Mouse (Mus musculus): ENCODE data around the gene Kcnj10. TPM values are rescaled to one million over a fixed set of nuclear protein-coding genes. Genes with fewer than 3 reads are reported as not detected.

Kcnj10 gene
- polyA plus RNA-seq, 1 experiment: 0.91 TPM

DNA sequence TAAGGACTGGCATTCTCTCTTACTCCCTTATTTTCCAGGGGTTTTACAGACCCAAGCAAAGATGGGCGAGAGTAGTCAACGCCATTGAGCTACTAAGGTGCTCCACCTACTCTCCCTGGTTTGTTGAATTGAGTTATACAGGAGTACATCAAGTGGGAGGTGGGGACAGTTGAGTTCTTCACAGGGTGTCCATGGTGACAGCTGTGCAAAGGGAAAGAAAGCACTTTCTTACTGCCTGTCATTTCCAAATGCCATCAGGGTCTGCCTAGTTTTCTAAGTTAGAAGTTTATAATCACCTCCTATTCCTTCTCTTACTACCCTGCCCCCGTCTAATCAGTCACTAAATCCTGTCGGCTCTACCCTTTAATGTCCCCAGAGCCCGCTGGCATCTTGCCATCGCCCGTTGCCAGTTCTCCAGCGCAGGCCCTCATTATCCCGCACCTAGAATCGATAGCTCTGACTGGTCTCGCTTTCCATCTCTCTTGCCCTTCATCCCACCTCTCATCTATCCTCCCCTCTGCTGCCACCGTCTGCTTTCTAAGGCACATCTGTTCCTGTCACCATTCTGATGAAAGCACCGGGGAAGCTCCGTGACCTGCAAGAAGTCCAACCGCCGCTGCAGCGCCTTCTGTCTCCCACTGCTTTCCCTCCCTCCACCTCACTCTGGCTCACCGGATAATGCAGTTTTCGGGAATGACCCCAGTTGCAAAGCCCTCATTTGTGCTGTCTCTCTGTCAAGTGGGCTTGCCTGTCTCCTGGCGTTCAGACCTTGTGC, 51.0 kb downstream of the Kcnj10 start:
- Histone ChIP-seq H3K4me3 (ENCODE audit: insufficient read depth, low read length) (no peak overlapping the region), H3K4me1 (ENCODE audit: control insufficient read depth, insufficient read depth, low read length) (peaks cover 4% of the 10 kb centered on the region; the same call in 1 of the 2 replicates), H3K27ac (ENCODE audit: insufficient read depth, low read length) (no peak overlapping the region)
- TF ChIP-seq POLR2A (IDR thresholded peaks at IDR 0.05; ENCODE audit: low read depth, low read length): no peak
- no peak for TF ChIP-seq CTCF (IDR thresholded peaks at IDR 0.05; ENCODE audit: borderline replicate concordance, insufficient read depth, low read length)

DNA sequence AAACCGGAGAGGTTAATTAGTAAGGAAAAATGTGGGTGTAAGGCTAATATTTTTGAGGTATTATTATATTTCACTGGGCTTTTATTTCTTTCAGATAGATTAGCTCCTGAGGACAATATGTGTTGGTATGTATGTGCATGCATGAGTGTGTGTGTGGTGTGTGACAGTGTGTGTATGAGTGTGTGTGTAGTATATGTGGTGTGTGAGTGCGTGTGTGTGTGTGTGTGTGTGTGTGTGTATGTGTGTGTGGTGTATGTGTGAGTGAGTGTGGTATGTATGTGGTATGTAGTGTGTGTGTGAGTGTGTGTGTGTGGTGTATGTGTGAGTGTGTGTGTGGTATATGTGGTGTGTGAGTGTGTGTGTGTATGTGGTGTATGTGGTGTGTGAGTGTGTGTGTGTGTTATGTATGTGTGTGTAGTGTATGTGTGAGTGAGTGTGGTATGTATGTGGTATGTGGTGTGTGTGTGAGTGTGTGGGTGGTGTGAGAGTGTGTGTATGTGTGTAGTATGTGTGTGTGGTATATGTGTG, 51.7 kb downstream of the Kcnj10 start:
- Histone ChIP-seq H3K4me1 (ENCODE audit: control insufficient read depth, insufficient read depth, low read length) (peaks cover 4% of the 10 kb centered on the region; the same call in 1 of the 2 replicates), H3K27ac (ENCODE audit: insufficient read depth, low read length) (no peak overlapping the region), H3K4me3 (ENCODE audit: insufficient read depth, low read length) (no peak overlapping the region)
- TF ChIP-seq CTCF (IDR thresholded peaks at IDR 0.05; ENCODE audit: borderline replicate concordance, insufficient read depth, low read length) (0 out of 2 replicates have a peak, but pooled peaks have one; percentile 1), POLR2A (IDR thresholded peaks at IDR 0.05; ENCODE audit: low read depth, low read length) (peak; percentile 37; the same call in 1 of the 2 replicates)

DNA sequence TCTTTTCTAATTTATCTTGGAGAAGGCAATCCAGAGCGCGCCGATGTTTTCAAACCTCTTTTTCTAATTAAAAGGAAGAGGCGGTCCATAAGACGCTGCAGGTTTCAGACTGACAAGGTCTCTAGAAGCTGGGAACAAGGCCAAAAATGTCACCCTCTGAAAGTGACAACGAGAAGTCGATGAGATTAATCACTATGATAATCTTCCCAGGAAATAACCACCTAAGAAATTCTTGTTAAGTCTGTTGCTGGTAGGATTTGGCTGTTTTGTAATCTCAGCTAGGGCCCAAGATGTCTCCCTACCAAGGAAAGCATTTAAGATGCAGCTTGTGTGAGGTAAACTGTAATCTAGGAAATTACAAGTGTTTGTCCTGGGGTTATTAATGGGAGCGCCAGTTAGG, 52.7 kb downstream of the Kcnj10 start:
- no peak overlapping the region for H3K27ac ChIP-seq (ENCODE audit: insufficient read depth, low read length)
- TF ChIP-seq POLR2A (IDR thresholded peaks at IDR 0.05; ENCODE audit: low read depth, low read length) (no peak), CTCF (IDR thresholded peaks at IDR 0.05; ENCODE audit: borderline replicate concordance, insufficient read depth, low read length) (no peak)
- peaks cover 4% of the 10 kb centered on the region; the same call in 1 of the 2 replicates for H3K4me1 ChIP-seq (ENCODE audit: control insufficient read depth, insufficient read depth, low read length)
- no peak overlapping the region for H3K4me3 ChIP-seq (ENCODE audit: insufficient read depth, low read length)

DNA sequence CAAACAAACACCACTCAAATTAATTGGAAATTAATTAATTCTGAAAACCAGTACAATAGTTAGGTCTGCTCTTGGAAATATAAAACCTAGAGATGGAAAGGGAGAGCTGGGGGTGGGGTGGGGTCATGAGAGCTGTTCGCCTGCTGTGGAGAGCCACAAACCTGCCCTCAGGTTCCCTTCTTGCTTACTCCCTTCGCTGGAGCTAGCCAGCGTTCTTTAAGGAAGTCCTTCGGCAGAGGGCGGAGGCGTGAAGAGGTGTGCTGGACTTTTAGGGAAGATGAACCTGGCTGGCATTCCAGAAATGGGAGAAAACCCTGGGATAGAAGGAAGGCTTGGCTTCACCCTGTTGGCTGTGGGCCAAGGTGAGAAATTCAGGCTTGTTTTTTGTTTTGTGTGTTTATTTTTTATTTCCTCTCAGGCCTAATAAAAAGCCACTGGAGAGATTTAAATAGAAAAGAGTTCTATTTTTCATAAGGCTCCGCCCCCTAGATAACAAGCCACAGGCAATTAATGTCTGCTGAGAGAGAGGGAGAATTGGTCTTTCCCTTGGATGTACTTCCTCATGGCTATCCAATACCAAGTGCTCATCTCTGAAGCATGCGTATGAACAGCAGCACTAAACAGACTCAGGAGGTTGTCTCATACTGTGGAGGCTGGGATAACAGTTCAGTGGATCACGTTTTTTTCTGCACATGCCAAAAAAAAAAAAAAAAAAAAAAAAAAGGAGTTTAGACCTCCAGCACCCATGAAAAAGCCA, 56.2 kb downstream of the Kcnj10 start:
- no peak for TF ChIP-seq POLR2A (IDR thresholded peaks at IDR 0.05; ENCODE audit: low read depth, low read length)
- no peak for TF ChIP-seq CTCF (IDR thresholded peaks at IDR 0.05; ENCODE audit: borderline replicate concordance, insufficient read depth, low read length)
- Histone ChIP-seq H3K27ac (ENCODE audit: insufficient read depth, low read length) (no peak overlapping the region), H3K4me3 (ENCODE audit: insufficient read depth, low read length) (no peak overlapping the region), H3K4me1 (ENCODE audit: control insufficient read depth, insufficient read depth, low read length) (no peaks in the 10 kb centered on the region)

DNA sequence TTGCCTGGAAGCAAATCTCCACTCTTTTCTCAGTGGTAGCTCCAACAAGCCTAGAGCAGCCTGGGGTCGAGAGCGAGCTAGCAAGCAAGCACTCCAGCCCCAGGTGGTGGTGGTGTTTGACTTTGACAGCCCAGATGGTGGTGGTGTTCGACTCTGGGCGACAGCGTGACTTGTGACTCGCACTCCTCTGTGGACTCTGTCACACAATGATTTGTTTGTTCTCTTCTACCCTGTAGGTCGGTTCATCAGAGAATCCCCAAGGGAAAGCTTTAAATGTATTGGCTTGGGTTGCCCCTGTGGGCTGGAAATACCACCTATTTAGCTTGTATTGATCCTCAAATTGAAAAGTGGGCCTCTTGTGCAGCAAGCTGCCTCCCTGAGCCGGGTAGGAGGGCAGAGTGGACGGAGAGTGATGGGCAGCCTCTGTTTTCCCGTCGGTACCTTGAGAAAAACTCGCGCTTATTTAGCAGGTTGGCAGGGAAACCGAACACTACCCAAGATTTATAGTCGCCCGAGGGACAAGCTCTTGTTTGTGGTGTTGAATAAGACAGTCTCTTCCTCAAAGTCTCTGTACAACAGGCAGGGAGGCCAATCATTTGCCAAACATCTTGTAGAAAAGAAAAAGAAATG, 65.2 kb downstream of the Kcnj10 start:
- Histone ChIP-seq H3K27ac (ENCODE audit: insufficient read depth, low read length) (no peak overlapping the region), H3K4me3 (ENCODE audit: insufficient read depth, low read length) (no peak overlapping the region), H3K4me1 (ENCODE audit: control insufficient read depth, insufficient read depth, low read length) (peaks cover 3% of the 10 kb centered on the region; the same call in 1 of the 2 replicates)
- no peak for TF ChIP-seq POLR2A (IDR thresholded peaks at IDR 0.05; ENCODE audit: low read depth, low read length)
- no peak for TF ChIP-seq CTCF (IDR thresholded peaks at IDR 0.05; ENCODE audit: borderline replicate concordance, insufficient read depth, low read length)

DNA sequence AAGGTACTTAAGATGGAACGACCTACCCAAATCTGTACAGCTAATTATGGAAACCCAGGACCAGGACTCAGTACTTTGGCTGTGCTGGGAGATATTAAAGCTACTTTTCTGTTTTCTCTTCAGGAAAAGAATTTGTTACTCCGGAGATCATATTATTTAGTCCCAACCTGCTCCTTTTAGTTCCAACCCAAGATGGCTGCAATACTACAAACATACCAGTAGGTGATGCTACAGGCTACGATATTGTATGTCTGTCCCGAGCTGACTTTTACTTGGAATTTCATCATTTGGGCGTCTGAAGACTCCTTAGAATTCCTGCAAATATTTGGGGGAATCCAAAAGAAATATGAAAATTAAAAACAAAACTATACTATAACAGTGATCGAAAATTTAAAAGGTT, 68.0 kb downstream of the Kcnj10 start:
- TF ChIP-seq POLR2A (IDR thresholded peaks at IDR 0.05; ENCODE audit: low read depth, low read length): no peak
- TF ChIP-seq CTCF (IDR thresholded peaks at IDR 0.05; ENCODE audit: borderline replicate concordance, insufficient read depth, low read length): no peak
- Histone ChIP-seq H3K4me3 (ENCODE audit: insufficient read depth, low read length) (no peak overlapping the region), H3K4me1 (ENCODE audit: control insufficient read depth, insufficient read depth, low read length) (peaks cover 6% of the 10 kb centered on the region; the same call in 1 of the 2 replicates), H3K27ac (ENCODE audit: insufficient read depth, low read length) (peak overlapping the region; percentile 94)

DNA sequence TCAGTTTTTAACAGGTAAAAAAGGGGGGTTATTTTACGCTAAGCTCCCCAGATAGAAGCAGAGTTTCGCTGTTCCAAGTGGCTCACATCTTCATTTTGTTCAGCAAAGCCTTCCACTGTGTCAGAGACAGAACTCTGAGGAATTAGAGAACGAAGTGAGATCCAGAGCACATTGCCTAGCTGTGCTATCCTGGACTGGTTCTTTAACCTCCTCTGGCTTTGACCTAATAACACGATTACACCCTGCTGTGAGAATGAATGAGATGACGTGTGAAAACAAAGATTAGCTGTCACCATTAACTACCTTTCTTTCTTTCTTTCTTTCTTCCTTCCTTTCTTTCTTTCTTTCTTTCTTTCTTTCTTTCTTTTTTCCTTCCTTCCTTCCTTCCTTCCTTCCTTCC, 68.4 kb downstream of the Kcnj10 start:
- Histone ChIP-seq H3K27ac (ENCODE audit: insufficient read depth, low read length) (peak overlapping the region; percentile 94), H3K4me3 (ENCODE audit: insufficient read depth, low read length) (no peak overlapping the region; the same call in 1 of the 2 replicates), H3K4me1 (ENCODE audit: control insufficient read depth, insufficient read depth, low read length) (peaks cover 6% of the 10 kb centered on the region; the same call in 1 of the 2 replicates)
- 0 out of 2 replicates have a peak, but pooled peaks have one; percentile 24 for TF ChIP-seq POLR2A (IDR thresholded peaks at IDR 0.05; ENCODE audit: low read depth, low read length)
- no peak for TF ChIP-seq CTCF (IDR thresholded peaks at IDR 0.05; ENCODE audit: borderline replicate concordance, insufficient read depth, low read length)

DNA sequence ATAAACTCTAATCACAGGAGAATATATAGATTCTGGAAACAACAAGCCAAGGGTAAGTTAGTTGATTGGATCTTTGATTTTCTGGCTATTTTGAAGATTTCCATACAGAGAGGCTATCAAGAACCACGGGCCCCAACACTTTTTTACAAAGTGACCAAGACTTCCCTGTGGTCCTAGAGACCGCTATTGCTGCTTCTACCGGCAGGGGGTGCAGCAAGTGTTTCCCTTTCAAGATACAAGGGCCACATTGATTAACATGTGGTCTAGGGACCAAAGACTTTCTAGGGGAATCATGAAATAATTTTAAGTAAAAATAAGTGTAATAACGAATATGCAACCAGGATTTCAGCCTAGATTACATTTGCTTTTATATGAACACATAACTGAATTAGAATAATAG, 69.8 kb downstream of the Kcnj10 start:
- Histone ChIP-seq H3K27ac (ENCODE audit: insufficient read depth, low read length) (peak overlapping the region; percentile 42; the same call in 1 of the 2 replicates), H3K4me1 (ENCODE audit: control insufficient read depth, insufficient read depth, low read length) (peaks cover 6% of the 10 kb centered on the region; the same call in 1 of the 2 replicates), H3K4me3 (ENCODE audit: insufficient read depth, low read length) (no peak overlapping the region)
- TF ChIP-seq POLR2A (IDR thresholded peaks at IDR 0.05; ENCODE audit: low read depth, low read length) (no peak), CTCF (IDR thresholded peaks at IDR 0.05; ENCODE audit: borderline replicate concordance, insufficient read depth, low read length) (no peak; the same call in 1 of the 2 replicates)

DNA sequence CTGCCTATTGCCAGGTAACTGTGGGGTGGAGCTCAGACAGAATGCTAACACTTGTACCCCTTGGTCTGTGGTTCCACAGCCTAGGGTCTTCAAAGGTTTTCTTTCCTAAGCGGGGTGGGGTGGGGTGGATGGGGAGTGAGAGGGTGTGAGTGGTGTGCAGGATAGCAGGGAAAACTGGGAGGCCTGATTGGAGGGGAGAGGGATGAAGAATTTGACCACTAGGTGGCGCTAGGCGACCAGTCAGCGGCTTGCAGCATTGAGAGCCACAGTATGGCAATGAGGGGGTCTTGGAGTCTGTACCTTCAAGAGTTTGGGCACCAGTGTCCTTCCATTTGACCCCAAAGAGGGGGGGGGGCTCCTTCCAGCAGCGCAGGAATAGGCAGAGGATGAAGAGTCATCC, 71.2 kb downstream of the Kcnj10 start:
- TF ChIP-seq CTCF (IDR thresholded peaks at IDR 0.05; ENCODE audit: borderline replicate concordance, insufficient read depth, low read length) (peak; percentile 95), POLR2A (IDR thresholded peaks at IDR 0.05; ENCODE audit: low read depth, low read length) (no peak)
- Histone ChIP-seq H3K4me1 (ENCODE audit: control insufficient read depth, insufficient read depth, low read length) (peaks cover 6% of the 10 kb centered on the region; the same call in 1 of the 2 replicates), H3K4me3 (ENCODE audit: insufficient read depth, low read length) (no peak overlapping the region), H3K27ac (ENCODE audit: insufficient read depth, low read length) (no peak overlapping the region)

Data from embryonic fibroblast, embryonic 13.5 days (primary cell).